Mouse (Mus musculus) layer of hippocampus, adult 18-20 months (tissue): ENCODE measurements around the gene Gorasp1. TPM values are rescaled to one million over a fixed set of nuclear protein-coding genes. Genes with fewer than 3 reads are reported as not detected.

Experiments
- DNase-seq, 2 experiments: peaks; one replicate each; pipeline ENCODE4 v3.0.0; 2022; ENCODE audit warnings: low spot score in 2 of 2
- long read RNA-seq: library from polyadenylated mRNA; stranded (forward); transcript quantifications from one replicate; pipeline ENCODE4 v2.0.0, GENCODE M21; 2021
- total RNA-seq, 2 experiments: library from RNA; stranded (reverse); gene quantifications; 2 replicates each; pipeline ENCODE4 v1.2.3; 2021

Gorasp1 gene
- total RNA-seq: 10 to 100 TPM; 41.5 to 44.2 TPM
- long read RNA-seq, transcript Gorasp1-201 (9 exons, 3,906 nt): major isoform, 64 of 84 reads
- long read RNA-seq, partial matches to known transcripts: 8 of 84 reads
- long read RNA-seq, other reads (novel, unspliced or antisense): 12 of 84 reads

DNA sequence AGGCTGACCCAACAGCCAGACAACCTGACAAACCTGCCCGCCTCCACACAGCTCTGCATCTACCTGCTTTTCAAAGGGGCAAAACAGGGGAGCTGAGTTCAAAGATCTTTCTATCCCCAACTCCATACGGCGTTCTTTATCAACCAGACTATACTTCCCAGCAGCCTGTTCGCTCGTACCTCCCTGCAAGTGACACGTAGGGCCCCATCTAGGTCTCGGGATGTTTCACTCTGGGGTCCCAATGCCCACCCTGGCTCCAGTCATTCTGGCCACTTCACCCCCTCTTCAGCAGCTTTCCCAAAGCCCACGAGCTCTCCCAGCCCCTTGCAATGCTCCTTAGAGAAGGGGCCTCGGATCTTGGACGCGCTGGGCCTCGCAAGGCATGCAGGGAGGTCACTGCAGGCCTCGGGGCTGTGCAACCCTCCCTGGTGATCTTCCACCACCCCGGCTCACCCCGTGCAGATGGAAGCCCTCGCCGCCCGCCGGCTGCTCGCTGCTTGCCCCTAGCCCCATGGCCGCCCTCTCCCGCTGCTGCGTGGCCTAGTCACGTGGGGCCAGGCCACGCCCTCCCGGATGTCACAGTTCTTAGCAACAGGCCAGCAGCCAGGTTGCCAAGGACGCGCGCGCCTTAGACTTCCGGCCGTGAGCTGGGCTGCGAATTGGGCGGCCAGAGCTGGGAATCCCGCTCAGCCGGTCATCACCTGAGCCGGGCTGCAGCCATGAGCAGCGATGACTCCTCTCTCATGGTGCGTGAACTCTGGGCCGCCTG, at the start of gene Gorasp1, which contains the start of gene Ttc21a:
Gorasp1 (minus strand) TSS at position 561 of the 769 bp plus-strand sequence.
Ttc21a (plus strand) TSS at position 602 of the 769 bp plus-strand sequence.
- DNase-seq: peak; percentile 86 to 94

DNA sequence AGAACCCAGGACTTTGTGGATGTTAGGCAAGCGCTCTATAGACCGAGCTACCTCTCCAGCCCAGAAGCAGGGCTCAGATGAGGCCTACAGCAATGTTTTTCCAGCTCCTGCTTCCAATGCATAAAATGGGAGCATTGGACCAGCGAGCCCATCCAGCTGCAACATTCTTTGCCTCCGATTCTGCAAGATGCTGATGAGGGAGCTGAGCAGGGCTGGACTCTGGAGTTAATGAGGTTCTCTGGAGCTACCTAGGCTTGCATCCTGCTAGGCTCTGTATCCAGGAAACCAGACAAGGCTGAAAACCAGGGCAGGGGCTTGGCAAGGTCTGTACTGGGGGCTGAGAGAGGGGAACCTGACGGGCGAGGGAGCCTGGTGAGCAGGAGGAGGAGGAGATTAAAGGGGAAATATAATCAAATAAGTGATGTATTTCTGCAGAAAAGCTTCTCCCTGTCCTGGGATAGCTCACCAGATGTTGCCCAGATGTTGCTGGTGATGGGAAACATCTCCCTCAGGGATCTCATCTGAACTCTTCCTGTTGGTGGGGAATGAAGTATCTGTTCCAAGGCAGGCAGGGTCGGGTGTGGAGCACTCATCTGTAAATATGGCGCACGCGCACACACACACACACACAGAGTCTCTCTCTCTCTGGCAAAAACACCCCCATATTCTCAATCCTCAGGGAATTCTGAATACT, 48.7 kb upstream of the Gorasp1 start:
- no peak for DNase-seq

DNA sequence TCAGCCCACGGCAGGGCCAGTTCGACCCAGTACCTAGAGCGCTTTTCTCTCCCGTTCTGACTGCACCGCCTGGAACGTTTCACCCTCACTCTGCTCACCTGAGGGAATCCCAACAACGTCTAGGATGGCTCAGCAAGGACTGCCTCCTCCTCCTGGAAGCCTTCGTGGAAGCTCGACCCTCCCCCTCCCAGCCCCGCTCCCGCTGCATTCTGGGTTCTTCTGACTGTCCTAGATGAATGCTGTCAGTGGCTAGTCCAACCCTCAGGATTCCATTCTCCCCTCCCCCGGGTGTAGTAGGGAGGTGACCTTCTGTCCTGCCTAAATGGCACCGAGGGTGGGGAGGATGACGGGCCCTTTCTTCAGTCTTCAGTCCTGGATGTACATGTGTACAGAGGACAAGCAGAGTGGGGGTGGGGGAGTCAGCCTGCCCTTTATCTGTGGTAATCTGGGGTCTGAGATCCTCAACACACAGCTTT, 47.2 kb upstream of the Gorasp1 start, which contains the start of gene Csrnp1:
Csrnp1 (minus strand) TSS at position 123 of the 476 bp plus-strand sequence.
- DNase-seq: no peak

DNA sequence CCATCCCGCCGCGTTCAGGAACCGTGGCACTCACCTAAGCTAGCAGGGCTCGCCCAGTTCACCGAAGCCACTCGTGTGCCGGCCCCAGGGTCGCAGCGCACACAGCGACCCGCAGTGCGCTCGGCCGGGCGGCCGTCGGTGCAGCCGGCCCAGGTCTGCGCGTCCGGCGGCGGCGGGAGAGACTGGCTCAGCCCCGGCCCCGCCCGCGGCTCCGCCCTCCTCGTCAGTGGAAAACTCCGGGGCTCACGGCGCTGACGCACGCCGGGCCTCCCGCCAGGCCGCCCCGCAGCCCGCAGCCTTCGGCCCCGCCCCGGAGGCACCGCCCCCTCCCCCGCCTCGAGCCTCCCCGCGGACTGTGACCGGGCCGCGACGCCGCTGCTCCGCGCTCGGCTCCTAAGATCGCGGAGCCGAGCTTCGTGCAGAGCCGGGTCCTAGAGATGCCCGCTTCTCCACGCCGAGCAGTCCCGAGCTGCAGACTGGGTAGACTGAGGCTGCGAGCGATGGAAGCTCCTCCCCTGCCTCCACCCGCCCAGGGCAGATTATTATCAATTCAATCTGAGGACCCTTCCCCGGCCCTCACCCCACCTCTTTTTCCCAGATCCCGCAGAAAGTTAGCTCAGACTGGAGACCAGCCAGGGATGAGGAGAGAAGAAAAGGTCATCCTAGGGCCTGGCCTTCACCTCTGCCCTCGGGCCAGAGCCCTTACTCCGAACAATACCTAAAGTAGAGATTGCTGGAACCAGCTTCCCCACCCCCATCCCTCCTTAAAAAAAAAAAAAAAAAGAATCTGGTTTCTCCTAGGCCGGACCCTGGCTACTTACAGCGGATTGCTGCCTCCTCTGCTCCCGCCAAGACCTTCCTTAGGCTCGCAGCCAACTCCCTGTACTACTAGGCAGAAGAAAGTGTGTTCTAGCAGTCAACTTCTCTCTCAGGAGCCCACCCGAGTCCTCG, 46.5 kb upstream of the Gorasp1 start:
- DNase-seq: peak; percentile 83 to 89

DNA sequence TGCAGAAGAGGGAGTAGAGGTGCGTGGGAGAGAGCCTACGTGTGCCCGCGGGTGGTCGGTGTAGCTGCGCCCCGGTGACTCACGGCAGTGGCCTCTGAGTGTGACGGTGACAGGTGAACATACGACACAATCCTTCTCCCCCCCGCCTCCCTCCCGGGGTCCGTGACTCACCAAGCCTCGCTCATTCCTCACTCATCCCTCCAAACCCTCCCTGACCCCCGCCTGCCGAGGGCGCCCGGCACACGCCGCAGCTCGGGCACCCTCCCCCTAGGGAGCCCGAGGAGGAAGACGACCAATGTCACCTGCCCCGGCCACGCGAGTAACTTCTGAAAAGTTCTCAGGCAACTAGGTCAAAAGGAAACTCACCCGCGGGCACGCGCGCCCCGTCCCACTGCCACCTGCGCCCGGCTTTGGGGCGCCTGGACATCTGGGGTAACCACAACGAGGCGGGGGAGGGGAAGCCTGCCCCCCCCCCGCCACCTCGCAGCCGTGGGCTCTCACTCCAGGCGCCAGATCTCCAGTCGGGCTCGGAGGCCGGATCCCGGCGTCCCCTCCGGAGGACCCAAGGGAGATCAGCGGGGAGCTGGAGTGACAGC, 45.7 kb upstream of the Gorasp1 start:
- no peak for DNase-seq

DNA sequence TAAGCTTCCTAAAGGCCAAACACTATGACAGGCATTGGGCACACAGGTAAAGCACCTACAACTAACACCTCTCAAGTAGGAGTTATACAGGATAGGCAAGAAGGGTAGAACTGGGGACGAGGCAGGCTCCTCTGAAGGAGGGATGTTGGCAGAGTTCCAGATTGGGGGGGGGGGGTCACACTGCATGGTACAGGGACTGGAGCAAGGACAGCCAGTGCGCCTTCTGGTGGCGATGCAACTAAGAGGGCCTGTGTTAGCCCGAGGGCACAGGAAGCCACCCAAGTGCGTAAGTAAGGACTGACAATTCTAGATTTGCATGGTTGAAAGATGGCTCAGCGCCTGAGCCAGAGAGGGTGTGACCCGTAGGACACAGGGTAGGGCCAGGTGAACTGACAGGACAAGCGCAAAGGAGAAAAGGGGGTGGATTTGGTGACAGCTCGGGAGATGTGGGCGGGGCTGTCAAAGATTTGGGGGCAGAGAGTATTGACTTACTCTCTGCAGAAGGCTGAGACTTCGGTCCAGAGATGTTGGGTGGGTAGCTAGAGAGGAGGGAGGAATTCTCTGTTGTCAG, 45.0 kb upstream of the Gorasp1 start:
- DNase-seq: no peak

DNA sequence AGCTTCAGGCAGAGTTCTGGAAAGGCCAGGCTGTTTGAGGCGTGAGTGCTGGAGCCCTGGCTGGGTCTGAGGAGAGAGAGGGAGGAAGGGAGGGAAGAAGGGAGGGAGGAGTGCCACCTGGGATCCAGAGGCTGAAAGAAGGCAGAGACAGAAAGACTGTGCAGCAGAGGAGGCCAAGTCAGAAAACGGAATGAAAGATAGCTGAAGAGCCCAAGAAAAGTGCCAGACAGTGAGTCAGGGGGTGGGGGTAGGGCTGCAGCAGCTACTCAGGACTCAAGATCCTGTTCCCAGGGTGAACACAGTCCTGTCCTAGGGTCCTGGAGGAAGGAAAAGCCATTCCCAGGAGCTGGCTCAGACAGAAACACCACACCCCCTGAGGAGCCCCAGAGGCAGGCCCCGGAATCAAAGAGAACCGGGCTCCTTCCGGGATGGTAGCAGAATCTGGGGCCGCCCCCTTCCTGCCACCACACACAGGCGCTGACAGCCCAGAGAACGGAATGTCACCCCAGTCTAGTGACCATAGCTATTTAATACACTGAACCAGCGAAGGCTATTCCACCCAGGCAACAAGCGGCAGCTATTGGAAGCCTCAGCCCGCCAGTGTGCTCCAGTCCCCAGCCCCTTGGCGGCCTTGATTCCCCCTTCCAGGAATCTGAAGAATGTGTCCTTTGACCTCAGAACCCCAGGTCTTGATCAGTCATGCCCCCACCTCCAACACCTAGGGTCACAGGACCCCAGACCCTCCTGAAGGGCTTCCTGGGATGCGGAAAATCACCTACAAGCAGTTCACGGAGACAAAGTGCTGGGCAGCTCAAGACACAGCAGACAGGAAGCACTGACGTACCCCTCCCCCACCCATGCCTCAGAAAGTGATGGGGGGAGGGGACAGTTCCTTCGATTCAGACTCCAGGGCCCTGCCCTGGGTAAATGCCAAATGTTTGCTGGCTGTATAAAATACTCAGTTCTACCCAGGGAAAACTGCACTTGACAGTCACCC, 44.1 kb upstream of the Gorasp1 start:
- DNase-seq: no peak

DNA sequence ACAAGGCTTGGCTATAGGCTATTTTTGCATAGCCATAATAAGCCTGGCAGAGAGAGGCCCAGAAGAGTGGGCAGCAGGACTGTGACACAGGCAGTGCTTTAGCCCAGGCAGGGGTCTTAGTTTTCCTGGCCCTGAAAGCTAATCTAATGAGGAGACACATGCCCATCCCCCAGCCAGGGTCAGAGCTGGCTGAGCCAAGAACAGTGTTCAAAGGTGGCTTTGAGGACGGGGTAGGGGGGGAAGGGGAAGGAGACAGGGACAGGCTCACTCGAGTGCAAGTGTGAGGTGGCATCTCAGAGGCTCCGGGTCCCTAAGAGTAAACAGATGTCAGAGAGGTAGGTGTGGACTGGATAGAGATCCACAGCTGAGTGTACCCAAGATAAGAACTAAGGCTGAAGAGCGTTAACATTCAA, 43.4 kb upstream of the Gorasp1 start:
- DNase-seq: no peak

DNA sequence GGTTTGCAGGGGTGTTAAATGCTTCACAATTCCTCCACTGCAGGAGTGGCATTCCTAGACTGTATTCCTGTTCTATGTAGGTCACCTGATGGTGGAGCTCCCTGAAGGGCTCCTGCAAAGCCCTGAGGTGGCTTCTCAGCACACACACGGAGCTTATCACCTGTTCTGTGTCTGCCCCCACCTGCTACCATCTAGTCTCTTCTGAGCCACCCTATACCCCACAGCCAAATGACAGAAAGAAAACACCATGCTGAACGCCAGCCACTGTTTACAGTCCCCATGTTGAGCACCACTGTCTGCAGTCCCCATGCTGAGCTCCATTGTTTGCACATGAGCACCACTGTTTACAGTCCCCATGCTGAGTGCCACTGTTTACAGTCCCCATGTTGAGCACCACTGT, 42.4 kb upstream of the Gorasp1 start:
- DNase-seq: no peak

DNA sequence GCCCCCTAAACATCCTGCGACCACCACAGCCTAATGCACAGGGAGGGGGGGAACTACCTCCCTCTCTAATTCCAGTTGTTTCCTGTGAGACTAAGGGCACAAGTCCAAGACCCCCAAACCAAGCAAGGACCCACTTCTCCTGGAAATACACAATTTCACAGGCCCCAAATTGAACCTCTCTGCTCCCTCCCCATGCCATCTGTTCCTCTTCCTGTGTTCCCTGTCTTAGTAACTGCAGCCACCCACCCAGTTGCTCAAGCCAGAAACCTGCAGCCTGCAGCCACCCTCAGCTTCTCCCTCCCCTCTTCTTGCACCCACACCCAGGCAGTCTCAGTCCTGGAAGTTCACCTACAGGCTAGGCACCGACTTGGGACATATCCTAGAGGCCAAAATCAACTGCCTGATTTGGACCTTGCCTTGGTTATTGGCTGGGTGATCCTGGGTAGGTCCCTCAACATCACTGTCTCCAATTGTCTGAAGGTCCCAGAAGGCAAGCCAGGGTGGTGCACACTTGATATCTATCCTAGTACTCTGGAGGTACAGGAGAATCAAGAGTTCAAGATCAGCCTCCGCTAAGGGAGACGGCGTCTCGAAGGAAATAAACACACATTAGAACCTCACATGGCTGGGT, 41.6 kb upstream of the Gorasp1 start:
- peak; percentile 60 to 80 for DNase-seq

DNA sequence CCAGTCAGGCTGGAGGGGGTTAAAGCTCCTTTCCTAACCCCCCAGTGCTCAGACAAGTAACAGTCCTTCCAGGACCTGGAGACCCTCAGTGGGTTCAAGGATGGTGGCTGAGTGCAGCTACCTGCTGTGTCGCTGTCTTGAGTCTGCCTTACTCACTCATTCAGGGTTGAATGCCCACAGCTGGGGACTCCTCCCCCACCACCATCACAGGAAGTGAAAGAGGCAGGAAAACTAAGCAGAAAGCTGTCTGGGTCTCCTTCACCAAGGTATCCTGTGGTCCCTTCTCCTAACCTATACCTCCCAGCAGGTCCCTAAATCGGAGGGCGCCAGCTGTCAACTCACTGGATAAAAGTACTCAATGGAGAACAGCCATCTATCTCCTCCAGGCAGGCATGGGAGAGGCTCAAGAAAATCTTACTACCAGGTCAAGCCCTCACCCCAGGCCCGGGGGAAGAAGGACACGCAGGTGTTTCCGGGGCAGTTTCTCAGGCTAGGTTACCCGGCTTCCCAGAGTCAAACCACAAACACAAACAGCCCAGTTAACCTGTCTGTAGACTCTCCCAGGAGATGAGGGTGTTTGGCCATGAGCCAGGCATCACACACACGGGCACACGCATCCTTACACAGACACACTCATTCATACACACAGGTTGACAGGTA, 40.9 kb upstream of the Gorasp1 start:
- no peak for DNase-seq

DNA sequence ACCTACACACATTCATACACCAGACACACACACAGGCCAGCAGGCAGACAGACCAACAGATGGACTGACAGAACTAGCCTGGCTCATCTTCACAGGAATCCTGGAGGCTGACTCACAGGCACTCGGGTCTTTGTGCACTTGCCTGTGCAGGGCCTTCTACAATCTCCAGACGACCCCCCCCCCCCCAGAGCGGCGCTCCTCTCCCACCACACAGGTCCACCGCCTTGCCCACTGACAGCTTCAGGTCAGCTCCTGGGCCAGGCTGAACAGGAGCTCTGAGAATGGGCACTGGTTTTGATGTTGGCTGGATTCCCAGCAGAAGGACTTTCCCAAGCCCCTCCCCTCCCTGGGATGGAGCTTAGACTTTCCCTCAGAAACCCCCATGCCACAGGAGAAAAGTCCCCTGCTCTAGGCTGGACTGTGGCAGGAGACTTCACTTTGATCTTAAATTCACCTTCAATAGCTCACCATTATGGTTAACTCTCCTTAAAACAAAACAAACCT, 40.2 kb upstream of the Gorasp1 start:
- peak in 1 of 2 experiments; percentile 68 for DNase-seq

DNA sequence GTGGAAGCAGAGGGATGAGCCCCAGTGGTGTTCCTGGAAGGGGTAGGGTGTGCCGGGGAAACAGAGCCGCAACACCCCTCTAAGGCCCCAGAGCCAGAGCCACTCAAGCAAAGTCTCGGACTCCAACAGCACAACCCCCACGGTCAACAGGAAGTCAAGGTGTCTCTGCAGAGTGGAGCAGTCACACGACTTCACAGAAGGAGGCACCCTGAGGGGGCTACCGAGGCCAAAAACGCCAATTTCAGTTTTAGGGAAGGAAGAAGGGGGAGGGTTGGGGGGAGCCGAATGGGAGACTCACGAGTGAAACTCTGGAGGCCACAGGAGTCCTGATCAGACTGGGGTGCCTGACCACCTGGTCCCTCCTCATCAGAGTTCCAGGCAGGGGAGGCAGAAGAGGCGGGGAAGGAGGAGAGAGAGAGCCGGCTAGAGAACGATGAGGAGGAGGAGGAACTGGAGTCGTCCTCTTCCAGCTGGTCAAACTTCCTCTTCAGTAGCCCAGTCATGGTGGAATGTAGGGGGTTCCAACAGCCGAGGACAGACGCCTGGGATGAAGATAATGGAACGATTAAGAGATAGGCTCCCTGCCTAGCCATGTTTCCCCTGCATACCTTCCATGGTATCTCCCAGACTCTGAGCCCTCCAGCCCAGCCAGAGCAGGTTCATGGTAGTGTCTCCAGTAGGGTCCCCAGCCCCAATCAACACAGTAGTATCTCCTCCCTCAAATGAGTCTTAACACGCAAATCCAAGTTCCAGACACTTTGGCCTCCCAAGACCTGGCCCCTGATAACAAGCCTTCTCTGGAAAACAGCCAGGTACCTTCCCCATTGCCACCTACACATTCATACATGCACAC, 39.6 kb upstream of the Gorasp1 start:
- DNase-seq: no peak

DNA sequence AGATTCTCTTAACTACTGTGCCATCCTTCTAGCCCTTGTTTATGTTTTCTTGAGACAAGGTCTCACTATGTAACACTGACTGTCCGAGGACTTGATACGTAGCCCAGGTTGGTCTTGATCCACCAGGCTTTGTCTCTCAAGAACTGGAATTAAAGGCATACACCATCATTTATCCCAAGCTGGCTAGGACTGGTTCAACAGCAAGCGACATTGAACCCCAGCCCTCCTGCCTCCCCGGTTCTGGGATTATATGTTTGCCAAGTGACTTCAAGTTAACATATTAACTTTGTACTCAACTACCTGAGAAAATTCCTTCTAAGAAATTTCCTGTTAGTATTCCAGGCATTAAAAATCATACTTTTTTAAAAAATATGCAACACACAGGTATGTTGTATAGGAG, 37.9 kb upstream of the Gorasp1 start:
- no peak for DNase-seq

DNA sequence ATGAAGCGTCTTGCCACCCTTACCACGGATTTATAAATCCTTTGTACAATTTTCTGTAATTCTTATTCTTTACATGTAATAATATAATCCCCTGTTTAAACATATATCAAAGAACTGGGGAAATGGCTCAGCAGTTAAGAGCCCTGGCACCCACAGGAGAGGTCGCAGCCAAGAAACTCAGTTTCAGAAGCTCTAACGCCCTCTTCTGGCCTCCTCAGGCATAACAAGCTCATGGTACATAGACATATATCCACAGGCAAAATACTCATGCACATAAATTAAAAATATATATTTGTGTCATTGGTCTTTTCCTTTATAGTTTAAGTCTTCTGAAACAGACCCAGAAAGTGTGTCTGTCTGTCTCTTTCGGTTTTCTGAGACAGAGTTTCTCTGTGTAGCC, 37.2 kb upstream of the Gorasp1 start:
- no peak for DNase-seq

DNA sequence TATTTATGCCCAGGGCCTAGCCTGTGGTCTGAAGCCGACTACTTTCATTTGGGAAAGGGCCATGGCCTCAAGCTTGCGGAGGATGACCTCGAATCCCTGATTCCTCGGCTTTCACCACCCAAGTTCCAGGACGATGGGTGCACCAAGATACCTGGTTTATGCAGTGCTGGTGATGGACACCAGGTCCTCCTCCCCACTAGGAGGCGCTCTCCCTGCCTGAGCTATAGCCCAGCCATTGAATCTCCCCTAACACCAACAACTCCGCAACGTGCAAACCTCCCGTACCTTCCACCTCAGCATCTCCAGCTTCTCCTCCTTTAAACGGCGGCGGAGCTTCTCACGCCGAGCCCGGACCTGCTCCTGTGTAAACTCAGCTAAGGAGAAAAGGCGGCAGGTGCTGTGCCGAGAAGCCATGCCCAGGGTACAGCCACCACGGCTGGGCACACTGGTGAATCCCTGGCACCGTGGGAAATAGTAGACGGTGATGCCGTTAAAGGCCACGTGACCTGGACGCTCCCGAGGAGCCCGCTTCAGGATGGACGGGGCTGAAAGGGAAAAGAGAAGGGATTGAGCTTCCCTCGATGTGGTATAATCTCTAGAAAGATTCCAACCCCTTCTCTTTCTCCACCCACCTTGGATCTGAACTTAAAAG, 36.6 kb upstream of the Gorasp1 start:
- no peak for DNase-seq
